Mouse (Mus musculus): ENCODE measurements around the gene Apbb1.

The Apbb1 gene

DNA sequence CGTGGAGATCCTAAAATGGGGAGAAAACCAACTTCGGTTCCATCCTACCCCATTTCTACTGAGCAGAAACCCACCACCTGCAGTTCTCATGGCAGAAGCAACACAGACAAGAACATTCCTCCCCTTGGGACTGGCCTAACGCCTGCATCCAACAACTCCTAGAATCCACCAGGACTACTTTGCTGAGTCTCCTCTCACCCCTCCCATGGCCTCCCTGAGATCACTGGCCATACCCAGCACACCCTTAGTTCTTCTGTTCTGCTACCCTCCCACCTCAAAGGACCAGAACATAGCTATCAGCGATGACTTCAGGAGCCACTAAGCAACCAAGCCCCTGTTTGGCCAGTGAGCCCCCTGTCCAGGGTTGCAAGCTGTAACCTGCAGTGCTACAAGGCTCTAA is 10.7 kb downstream of the Apbb1 start:
- in situ Hi-C loops (cut with MboI, MseI) = no loop called here

DNA sequence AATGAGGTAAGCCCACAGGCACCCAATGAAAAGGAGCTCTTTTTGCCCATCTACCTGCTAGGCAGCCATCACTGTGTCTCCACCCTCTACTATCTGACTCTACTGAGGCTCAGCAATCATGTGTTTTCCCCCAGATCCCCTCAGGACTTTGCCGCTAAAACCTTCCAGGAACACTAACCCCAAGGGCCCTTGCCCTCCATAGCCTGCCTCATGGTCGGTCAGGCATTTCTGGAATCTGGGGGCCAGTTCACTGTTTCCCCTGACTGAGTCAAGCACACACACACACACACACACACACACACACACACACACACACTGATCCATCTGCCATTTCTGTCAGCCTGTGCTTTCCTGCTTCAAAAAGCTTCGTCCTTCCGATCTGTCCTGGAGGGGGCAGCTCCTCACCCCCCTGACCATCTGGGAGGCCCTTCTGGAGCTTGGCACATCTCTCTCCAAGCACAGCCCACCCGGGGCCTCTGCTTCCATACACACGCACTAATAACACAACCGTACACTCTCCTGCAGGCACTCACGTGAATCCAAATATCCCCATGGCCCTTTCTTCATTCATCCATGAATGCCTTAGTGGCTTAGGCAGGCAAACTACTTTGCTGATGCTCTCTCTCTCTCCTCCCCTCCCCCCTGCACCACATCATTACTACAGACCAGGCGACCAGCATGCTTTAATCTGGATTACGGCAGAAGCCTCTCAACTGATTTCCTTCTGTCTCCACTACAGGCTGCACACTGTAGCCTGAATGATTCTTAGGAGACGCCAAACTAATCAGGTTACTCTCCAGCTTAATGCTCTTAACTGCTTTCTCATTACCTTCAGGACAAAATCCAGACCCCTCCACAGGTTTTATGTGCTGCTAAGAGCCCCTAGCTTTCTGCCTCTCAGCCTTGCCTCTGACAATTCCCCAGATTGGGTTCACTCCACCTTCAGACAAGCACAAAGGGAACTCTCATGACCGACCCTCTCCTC is 11.6 kb downstream of the Apbb1 start:
- in situ Hi-C loops (cut with MboI, MseI) = no loop called here

DNA sequence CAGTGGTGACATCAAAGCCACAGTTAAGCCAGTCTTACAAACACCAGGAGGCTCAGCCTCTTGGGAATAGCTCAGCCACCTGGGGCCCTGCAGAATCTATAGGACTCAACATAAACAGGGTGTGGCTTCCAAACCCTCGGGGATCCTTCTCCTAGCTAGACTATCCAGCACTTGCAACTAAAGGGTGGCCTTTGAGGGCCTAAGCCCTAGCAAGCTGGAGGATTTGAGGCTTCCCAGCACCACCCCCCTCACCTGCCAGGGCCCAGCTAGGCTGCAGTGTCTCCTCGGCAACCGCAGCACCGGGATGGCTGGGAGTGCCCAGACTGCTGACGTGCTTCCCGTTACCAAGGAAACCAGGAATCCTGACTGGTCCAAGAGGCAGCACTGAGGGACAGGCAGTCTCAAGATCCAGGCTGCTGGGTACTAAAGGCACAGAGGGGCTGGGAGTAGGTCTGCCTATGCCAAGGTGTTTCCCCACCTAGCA is 12.4 kb downstream of the Apbb1 start:
- in situ Hi-C loops (cut with MboI, MseI) = no loop called here

DNA sequence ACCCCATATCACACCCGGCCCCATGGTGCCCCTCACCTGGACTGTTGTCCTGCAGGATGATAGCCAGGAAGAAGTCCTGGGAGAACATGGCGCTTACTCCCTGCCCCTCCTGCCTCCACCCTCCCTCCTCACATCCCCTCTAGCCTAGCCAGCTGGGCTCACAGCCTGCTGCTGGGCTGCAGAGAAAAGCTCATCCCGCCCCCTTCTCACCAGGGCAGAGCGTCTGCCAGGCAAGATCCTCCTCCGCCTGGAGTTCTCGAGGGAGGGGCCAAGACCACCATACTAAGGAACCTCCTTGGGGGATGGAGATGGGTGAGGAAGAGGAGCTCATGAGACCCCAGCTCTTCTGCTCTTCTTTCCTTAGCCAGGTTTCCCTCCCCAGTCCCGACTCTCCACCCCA is 12.9 kb downstream of the Apbb1 start:
- in situ Hi-C loops (cut with MboI, MseI) = no loop called here

DNA sequence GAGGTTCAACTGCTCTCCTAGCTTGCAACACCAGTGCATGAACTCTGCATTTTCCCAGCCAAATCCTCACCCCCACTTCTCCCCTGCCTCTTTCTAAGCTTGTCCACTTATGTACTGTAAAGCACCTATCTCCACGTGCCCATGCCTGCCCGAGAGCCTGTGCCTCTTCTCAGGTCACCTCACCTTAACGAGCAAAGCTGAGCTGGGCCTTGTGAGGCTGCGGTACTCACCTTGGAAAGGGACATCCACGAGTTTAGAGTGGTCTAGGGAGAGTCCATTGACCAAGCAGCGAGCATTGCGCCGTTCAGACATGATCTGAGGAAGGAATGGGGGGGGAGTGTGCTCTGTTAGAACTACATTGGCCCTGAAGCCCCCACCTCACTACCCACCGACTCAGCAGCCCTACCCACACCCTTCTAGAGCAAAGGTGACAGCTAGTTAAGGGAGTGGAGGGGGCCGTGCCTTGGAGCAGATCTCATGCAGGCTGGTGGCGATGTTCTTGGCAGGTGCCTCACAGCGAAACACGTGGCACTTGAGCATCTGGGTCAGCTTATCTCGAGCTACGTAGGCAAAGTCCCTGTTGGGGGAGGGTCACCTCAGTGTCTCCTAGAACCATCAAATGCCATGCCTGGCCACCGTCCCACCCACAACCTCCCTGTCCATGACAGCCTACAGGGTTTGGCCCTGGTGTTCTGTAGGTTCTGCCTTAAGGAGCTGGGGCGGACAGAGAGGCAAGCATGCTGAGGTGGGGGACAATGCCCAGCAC is 16.2 kb downstream of the Apbb1 start:
- in situ Hi-C loops (cut with MboI, MseI) = no loop called here

DNA sequence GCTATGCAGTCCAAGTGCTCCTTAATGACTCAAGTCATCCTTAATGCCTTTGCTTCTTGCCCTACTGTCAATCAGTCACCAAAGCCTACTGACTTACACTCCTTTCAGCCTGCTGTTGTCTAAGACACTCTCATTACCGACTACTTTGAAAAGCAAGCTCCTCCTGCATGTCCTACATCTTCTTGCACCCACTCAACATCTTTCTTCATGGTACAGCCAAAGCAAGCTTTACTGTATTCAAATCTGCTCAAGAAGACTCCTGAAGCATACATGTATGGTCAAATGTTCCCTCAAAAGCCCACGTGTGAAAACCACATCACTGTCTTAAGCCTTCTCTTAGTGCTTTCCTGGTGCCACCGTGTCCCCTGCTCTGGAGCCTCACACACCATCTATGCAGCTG is 18.1 kb downstream of the Apbb1 start:
- in situ Hi-C loops (cut with MboI, MseI) = no loop called here

DNA sequence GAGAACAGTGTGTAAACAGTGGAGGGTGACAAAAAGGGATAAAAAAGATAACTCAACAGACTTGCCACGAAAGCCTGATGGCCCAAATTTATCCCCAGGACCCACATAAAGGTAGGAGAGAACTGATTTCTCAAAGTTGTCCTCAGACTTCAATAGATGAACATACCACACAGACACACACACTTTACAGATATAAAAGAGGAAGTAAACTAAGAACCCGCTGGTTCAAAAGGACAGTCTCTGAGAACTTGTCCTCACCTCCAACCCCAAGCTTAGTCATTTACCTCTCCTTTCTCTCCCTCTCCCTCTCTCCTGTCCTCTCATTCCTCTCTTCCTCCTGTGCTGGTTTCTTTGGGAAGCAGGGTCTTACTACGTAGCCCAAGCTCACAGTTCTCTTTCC is 19.1 kb downstream of the Apbb1 start:
- in situ Hi-C loops (cut with MboI, MseI) = no loop called here

DNA sequence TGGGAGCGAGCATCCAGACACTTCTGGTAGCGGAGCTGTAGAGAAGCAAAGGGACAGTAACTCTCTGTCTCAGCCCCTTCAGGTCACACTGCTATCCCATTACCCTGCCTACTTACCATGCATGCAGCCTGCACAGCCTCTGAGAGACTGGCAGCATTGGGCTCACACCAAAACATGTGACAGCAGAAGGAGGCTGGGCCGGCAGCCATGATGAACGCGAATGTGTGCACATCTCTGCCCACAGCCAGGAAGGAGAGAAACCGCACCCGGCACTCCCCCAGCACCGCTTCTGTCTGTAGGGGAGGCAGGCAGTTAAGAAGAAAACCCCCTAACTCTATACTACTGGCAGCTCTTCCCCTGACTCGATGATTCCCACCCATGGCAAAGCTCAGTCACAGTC is 22.4 kb downstream of the Apbb1 start:
- in situ Hi-C loops (cut with MboI, MseI) = no loop called here

DNA sequence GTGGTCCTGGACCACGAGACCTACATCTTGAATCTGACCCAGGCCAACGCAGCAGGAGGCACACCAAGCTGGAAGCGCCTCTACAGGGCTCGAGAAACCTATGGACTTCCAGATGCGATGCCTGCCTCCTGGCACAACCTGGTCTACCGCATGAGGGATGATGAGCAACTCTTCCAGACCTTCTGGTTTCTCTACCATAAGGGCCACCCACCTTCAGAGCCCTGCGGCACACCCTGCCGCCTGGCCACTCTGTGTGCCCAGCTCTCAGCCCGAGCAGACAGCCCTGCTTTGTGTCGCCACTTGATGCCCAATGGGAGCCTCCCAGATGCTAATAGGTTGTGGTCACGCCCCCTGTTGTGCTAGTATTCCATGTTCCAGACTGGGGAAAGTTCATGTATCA is 23.8 kb downstream of the Apbb1 start:
- in situ Hi-C loops (cut with MboI, MseI) = no loop called here

DNA sequence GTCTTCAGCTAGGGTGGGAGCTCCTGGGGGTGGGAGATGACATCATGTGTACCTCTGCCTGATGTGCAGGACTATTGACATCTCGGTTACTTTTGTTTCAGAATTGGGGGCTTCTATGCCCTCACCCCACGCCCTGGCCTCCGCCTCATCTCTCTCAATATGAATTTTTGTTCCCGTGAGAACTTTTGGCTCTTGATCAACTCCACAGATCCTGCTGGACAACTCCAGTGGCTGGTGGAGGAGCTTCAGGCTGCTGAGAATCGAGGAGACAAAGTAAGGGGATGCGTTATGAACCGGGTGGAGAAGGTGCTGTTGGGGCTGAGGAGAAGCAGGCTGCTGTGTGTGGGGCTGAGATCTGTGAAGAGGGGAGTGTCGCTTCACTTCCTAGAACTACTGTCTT is 25.0 kb downstream of the Apbb1 start:
- in situ Hi-C loops (cut with MboI, MseI) = no loop called here

DNA sequence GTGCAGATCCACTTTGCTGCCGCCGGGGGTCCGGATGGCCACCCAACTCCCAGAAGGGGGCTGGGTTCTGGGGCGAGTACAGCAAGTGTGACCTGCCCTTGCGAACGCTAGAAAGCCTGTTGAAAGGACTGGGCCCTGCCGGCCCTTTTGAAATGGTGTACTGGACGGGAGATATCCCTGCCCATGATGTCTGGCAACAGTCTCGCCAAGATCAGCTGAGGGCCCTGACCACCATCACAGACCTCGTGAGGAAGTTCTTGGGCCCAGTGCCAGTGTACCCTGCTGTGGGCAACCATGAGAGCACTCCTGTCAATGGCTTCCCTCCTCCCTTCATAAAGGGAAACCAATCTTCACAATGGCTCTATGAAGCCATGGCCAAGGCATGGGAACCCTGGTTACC is 25.9 kb downstream of the Apbb1 start:
- in situ Hi-C loops (cut with MboI, MseI) = no loop called here

DNA sequence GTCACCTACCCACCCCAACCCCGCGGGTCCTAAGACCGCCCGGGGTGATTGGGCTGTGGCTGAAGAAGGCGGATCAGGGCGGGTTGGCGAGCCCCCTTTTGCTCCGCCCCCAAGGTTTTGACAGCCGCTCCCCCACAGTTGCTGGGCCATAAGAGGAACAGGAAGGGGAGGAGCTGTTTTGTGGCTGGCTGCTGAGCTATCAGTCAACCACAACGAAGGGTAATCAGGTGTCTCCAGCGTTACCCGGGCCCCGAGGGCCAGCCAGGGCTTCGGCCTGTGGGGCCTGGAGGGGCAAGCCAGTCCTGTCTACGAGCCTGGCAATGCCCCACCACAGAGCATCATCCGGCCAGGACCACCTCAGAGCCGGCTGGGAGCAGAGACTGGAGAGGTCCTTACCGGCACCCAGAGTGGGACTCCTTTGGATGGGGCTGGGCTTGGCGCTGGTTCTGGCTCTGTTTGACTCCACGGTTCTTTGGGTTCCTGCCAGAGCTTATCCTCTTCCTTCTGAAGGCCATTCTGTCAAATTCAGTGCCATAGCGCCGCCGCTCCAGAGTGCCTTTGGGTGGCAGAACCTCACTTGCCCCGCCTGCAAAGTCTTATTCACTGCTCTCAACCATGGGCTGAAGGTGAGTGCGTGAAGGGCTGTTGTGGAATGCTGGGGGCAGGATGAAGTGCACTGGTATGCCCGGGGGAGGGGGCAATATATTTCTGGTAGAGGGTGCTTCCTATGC is 27.1 kb downstream of the Apbb1 start, which contains the start of gene Smpd1:
Gene Smpd1 (plus strand): TSS at position 149 of the 731 bp plus-strand sequence.
- in situ Hi-C loops (cut with MboI, MseI) = no loop called here

DNA sequence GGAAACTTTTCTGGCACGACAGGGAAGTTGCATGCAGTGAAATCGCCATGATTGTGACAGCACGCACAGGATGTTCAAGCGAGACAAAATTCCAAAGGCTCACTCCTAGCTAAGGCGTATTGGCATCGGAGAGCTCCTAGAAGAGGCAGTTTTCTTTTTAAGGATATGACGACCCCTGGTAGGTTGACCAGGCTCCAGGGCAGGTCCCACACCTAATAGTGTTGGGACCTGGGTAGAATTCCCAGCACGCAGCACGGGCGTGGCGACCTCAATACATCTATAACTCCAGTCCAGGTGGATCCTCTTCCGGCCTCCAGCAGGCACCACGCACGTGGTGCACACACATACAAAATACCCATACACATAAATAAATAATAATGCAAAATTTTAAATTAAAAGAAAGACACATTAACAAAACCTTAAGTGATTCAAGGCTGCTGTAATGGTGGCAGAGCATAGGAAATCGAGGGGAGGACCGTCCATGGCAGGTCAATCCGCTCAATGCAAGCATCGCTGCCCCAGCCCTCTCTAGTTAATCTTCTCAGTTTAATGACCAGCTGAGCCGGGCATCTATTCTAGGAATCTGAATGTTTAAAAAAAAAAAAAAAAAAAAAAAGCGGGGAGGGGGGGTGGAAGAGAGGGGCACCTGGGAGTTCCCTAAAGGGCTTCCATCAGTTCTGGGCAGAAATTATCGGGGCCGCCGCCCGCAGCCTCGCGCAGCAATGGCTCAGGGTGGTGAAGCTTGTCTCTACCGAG is 27.8 kb downstream of the Apbb1 start:
- in situ Hi-C loops (cut with MboI, MseI) = no loop called here

DNA sequence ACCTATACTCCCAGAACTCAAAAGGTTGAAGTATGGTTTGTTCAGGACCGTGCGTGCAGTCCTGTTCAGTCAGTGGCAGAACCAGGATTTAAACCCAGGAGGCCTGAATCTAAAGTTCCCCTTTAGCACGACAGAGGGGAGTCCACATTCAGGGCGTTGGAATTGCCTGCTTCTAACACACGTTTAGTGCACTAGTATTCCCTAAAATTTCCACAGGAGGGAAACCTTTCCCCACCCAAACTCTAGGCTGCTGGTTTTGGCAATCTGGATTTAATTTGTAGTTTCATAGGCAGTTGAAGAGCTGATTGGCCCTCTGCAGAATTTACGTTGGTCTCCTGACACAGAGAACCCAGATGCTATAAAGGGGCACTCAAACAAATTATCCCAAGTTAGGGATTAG is 32.4 kb downstream of the Apbb1 start:
- in situ Hi-C loops (cut with MboI, MseI) = no loop called here

DNA sequence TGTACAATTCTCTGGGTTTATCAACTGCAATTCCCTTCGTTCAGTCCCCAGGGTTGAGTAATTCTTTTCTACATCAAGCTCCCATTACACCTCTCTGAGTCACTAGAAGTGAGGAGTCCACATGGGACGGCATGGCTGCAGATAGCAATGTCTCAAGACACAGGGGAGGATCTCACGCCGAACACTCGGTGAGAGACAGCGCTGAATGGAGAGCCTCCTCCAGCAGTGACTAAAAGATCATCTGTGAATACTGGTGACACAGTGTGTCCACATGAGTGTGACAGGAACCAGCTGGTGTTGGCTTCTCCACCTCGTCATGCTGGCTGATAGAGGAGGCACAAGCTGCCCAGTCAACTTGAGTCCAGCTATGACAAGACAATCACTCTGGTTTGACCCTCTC is 33.5 kb downstream of the Apbb1 start:
- in situ Hi-C loops (cut with MboI, MseI) = no loop called here

DNA sequence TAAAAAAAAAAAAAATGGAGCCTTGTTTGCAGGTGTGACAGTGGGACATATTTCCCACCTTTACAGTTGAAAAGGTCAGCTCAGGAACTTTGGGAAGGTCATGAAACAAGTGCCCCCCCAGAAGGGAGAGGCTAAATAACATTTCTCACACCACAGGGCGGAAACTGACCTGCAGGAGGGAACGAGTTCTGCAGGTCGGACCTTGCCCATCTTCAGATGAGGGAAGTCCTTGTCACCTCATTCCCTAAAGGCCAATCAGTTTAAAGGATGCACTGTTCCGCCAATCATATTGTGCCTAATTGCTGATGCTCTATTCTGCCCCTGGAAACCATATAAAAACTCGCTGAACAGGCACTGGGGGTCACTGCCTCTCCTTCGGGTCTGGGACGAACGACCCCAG is 35.5 kb downstream of the Apbb1 start:
- in situ Hi-C loops (cut with MboI, MseI) = no loop called here

DNA sequence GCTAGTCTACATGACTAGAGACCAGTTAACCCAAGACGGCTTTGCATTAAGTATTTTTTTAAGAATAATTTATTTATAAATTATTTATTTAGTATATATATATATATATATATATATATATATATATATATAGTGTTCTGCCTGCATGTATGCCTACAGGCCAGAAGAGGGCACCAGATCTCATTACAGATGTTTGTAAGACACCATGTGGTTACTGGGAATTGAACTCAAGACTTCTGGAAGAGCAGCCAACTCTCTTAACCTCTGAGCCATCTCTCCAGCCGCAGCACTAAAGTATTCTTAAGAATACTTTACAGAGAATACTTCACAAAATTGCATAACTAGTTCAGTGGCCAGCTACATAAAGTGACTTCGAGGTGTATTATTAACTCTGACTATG is 47.3 kb downstream of the Apbb1 start:
- in situ Hi-C loops (cut with MboI, MseI) = no loop called here

DNA sequence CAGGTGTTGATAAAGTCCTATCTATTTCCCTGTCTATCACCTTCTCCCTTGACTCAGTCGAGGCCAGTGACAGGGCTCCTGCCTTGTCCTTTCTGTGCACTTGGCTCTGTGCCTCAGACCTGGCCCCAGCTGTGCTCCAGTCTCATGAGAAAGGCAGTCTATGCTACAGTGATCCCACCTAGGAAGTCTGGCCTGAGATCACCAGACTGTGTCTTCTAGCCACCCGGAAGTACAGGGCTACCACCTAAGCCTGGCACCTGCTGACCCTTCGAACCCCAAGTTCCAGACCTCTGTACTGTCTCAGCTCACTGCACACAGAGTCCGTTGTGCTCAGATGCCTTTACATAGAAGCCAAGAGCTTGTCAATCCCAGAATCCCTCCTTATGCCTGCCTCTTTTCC is 53.4 kb downstream of the Apbb1 start:
- in situ Hi-C loops (cut with MboI, MseI) = loop anchor here (5.0 kb wide), 1 partner anchor 121 kb away; no protein-coding TSS in a partner anchor

DNA sequence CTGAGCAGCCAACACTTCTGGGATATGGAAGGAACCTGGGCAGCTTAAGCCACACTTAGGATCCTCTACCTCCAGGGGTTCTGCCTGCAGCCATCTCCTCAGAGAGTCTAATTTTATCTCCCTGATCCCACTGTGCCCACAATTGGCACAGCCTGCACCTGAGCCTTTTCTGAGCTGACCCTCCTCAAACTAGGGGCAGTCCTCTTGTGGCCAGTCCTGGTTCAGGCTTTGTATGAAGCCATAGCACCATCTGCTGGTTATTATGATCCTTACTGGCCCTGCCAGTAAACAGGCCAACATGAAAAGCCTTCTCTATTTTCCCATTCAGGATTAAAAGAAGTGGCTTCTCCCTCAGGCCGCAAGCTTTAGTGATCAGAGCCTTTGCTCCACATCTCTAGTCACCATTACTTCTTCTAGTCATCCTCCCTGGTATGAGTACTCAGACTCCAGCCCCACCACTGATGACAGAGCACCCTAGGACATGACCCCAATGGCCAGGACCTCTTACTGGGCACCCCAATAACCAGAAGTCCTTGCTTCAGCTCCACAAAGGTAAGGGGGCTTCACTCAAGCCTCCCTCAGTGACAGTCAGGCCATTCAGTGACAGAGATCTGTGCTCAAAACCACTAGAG is 54.0 kb downstream of the Apbb1 start:
- in situ Hi-C loops (cut with MboI, MseI) = loop anchor here (5.0 kb wide), 1 partner anchor 120 kb away; no protein-coding TSS in a partner anchor

DNA sequence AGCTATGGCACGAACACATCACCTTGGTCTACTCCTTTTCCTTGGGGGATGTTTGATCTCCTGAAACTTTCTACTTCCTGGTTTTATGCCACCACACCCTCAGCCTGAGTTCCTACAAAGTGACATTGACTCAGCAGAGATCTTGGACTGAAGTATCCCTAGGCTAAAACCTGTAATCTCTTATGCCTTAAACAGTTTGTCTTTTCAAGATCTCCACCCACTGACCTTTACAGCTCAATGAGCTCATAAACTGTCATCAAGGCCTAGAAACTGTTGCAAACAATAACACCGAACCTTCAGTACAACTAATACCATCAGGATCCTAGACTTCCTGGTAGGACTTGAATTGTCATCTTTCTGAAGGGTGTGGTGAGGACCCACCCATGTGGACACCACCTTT is 57.2 kb downstream of the Apbb1 start:
- in situ Hi-C loops (cut with MboI, MseI) = no loop called here

DNA sequence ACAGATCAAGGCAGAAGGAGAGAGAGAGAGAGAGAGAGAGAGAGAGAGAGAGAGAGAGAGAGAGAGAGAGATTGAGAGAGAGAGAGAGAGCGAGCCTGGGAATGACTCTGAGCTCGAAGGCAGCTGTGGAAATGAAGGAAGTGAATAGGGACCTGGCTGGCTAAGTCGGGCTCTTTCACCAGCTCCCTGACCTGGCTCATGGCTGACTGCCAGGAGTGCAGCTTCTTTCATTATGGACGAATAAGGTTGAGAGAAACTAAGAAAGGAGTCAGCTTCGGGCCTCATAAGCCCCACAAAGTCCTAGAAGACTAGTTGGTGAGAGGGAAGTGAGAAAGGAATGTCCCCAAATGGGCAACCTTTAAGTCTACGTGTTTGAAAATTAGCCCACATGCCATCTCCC is 61.3 kb downstream of the Apbb1 start:
- in situ Hi-C loops (cut with MboI, MseI) = no loop called here
